Mouse (Mus musculus) lung, embryonic 16.5 days (tissue): ENCODE data around the gene Tnc. TPM values are rescaled to one million over a fixed set of nuclear protein-coding genes. Genes with fewer than 3 reads are reported as not detected.

Experiments
- polyA plus RNA-seq: library from polyadenylated mRNA; unstranded; fragments of >200 nt; fragmentation: Nextera tagmentation; extraction: Ambion mirVana; gene quantifications from 2 replicates; pipeline ENCODE4 v1.2.1, GENCODE M21; 2015

Tnc gene
- polyA plus RNA-seq, 1 experiment from 2014 or later, result 45.2 TPM

Other genes with a start within 250 kb of the Tnc start
- 0.04 and 0.19 TPM in 2 replicates for gene Tnfsf8, start 185.7 kb downstream of the Tnc start, polyA plus RNA-seq